Mouse (Mus musculus) ES-Bruce4 (cell line): Measurements from ENCODE around the gene Nup210l.

Experiments used
- CTCF ChIP-seq: IDR thresholded peaks from one replicate; pipeline ENCODE4 v1.8.1; 2011; ENCODE audit warnings: low read depth, low read length
- EP300 ChIP-seq: IDR thresholded peaks from 2 replicates; pipeline ENCODE4 v1.6.1; 2011; ENCODE audit warnings: low read depth, low read length; ENCODE audit not compliant: insufficient read depth
- POLR2A ChIP-seq: IDR thresholded peaks from one replicate; pipeline ENCODE4 v1.8.1; 2011; ENCODE audit warnings: low read length; ENCODE audit not compliant: insufficient read depth

DNA sequence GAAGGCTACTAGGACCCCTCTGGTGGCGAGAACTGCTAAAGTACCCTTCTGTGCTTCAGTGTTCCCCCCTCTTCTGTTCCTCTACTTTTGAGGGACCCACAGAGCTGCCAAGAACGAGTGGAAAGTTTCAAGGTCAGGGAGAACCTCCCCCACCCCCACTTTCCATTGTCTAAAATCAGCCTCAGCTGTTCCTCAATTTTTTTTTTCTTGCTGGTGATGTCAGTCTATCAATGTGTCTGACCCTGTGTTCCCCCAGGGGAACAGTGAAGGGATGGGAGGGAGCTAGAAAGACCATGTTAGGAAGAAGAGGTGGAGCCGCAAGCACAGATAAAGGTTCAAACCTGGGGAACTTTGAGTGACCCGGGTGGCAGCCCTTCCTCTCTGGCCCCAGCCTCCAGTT lies 31.6 kb upstream of the Nup210l start, which contains the start of gene Tpm3:
- TF ChIP-seq POLR2A (no peak), CTCF (no peak), EP300 (no peak)
